Mouse (Mus musculus): ENCODE measurements around the gene Pitpnm3. TPM values are rescaled to one million over a fixed set of nuclear protein-coding genes. Genes with fewer than 3 reads are reported as not detected.

Gene Pitpnm3
- polyA plus RNA-seq, 1 experiment from 2014 or later = 0.68 TPM

- WGBS = 74% methylated on average over 13 of the region's 13 CpGs
- no peaks in the 10 kb centered on the region for H3K36me3 ChIP-seq (ENCODE audit: control insufficient read depth, insufficient read depth)
- no peak overlapping the region for H3K4me3 ChIP-seq (ENCODE audit: low read depth, low read length)
- H3K9ac ChIP-seq (ENCODE audit: low read depth, low read length) = no peak overlapping the region
- no peaks in the 10 kb centered on the region for H3K9me3 ChIP-seq (ENCODE audit: control insufficient read depth)
- TF ChIP-seq CTCF (IDR thresholded peaks at IDR 0.05; ENCODE audit: low read depth) = no peak
- H3K27me3 ChIP-seq (replicated peaks; ENCODE audit: control insufficient read depth, insufficient read depth, low read length) = no peaks in the 10 kb centered on the region
- H3K27ac ChIP-seq (ENCODE audit: low read depth, low read length) = no peak overlapping the region
- no peaks in the 10 kb centered on the region for H3K4me1 ChIP-seq (replicated peaks; ENCODE audit: control insufficient read depth, insufficient read depth, low read length)
- no peak for ATAC-seq
- no peak overlapping the region for H3K4me2 ChIP-seq (replicated peaks; ENCODE audit: low read depth)
Observed at GRCm38 (mm10) chr11:72074230-72074629, 61.3 kb downstream of the Pitpnm3 start.

- Histone ChIP-seq H3K4me3 (ENCODE audit: low read depth, low read length) (no peak overlapping the region), H3K27ac (ENCODE audit: low read depth, low read length) (no peak overlapping the region), H3K9ac (ENCODE audit: low read depth, low read length) (no peak overlapping the region), H3K9me3 (ENCODE audit: control insufficient read depth) (no peaks in the 10 kb centered on the region), H3K4me2 (replicated peaks; ENCODE audit: low read depth) (no peak overlapping the region), H3K27me3 (replicated peaks; ENCODE audit: control insufficient read depth, insufficient read depth, low read length) (no peaks in the 10 kb centered on the region), H3K36me3 (ENCODE audit: control insufficient read depth, insufficient read depth) (no peaks in the 10 kb centered on the region), H3K4me1 (replicated peaks; ENCODE audit: control insufficient read depth, insufficient read depth, low read length) (no peaks in the 10 kb centered on the region)
- no peak for TF ChIP-seq CTCF (IDR thresholded peaks at IDR 0.05; ENCODE audit: low read depth)
- no peak for ATAC-seq
- WGBS = 42% methylated on average over 6 of the region's 6 CpGs
Observed at GRCm38 (mm10) chr11:72072331-72072905, 63.2 kb downstream of the Pitpnm3 start.

- Histone ChIP-seq H3K4me2 (replicated peaks; ENCODE audit: low read depth) (no peak overlapping the region), H3K27ac (ENCODE audit: low read depth, low read length) (no peak overlapping the region), H3K9me3 (ENCODE audit: control insufficient read depth) (no peaks in the 10 kb centered on the region), H3K27me3 (replicated peaks; ENCODE audit: control insufficient read depth, insufficient read depth, low read length) (no peaks in the 10 kb centered on the region), H3K4me1 (replicated peaks; ENCODE audit: control insufficient read depth, insufficient read depth, low read length) (no peaks in the 10 kb centered on the region), H3K9ac (ENCODE audit: low read depth, low read length) (no peak overlapping the region), H3K4me3 (ENCODE audit: low read depth, low read length) (no peak overlapping the region), H3K36me3 (ENCODE audit: control insufficient read depth, insufficient read depth) (no peaks in the 10 kb centered on the region)
- WGBS = 82% methylated on average over 9 of the region's 9 CpGs
- TF ChIP-seq CTCF (IDR thresholded peaks at IDR 0.05; ENCODE audit: low read depth) = no peak
- no peak for ATAC-seq
Observed at GRCm38 (mm10) chr11:72070733-72071132, 64.8 kb downstream of the Pitpnm3 start.

- no peaks in the 10 kb centered on the region for H3K36me3 ChIP-seq (ENCODE audit: control insufficient read depth, insufficient read depth)
- no peaks in the 10 kb centered on the region for H3K4me1 ChIP-seq (replicated peaks; ENCODE audit: control insufficient read depth, insufficient read depth, low read length)
- H3K9me3 ChIP-seq (ENCODE audit: control insufficient read depth) = no peaks in the 10 kb centered on the region
- no peak for TF ChIP-seq CTCF (IDR thresholded peaks at IDR 0.05; ENCODE audit: low read depth)
- 60% methylated on average over 7 of the region's 7 CpGs for WGBS
- no peak overlapping the region for H3K27ac ChIP-seq (ENCODE audit: low read depth, low read length)
- H3K4me2 ChIP-seq (replicated peaks; ENCODE audit: low read depth) = no peak overlapping the region
- no peak overlapping the region for H3K4me3 ChIP-seq (ENCODE audit: low read depth, low read length)
- H3K27me3 ChIP-seq (replicated peaks; ENCODE audit: control insufficient read depth, insufficient read depth, low read length) = no peaks in the 10 kb centered on the region
- no peak overlapping the region for H3K9ac ChIP-seq (ENCODE audit: low read depth, low read length)
- ATAC-seq = no peak
Observed at GRCm38 (mm10) chr11:72068026-72068425, 67.6 kb downstream of the Pitpnm3 start.

- no peak for TF ChIP-seq CTCF (IDR thresholded peaks at IDR 0.05; ENCODE audit: low read depth)
- Histone ChIP-seq H3K4me1 (replicated peaks; ENCODE audit: control insufficient read depth, insufficient read depth, low read length) (no peaks in the 10 kb centered on the region), H3K9me3 (ENCODE audit: control insufficient read depth) (no peaks in the 10 kb centered on the region), H3K27me3 (replicated peaks; ENCODE audit: control insufficient read depth, insufficient read depth, low read length) (no peaks in the 10 kb centered on the region), H3K36me3 (ENCODE audit: control insufficient read depth, insufficient read depth) (no peaks in the 10 kb centered on the region), H3K4me2 (replicated peaks; ENCODE audit: low read depth) (no peak overlapping the region), H3K27ac (ENCODE audit: low read depth, low read length) (no peak overlapping the region), H3K4me3 (ENCODE audit: low read depth, low read length) (no peak overlapping the region), H3K9ac (ENCODE audit: low read depth, low read length) (no peak overlapping the region)
- no peak for ATAC-seq
- 78% methylated on average over 5 of the region's 5 CpGs for WGBS
Observed at GRCm38 (mm10) chr11:72067326-72067725, 68.3 kb downstream of the Pitpnm3 start.

- WGBS = 42% methylated on average over 6 of the region's 6 CpGs
- peak; percentile 73 for TF ChIP-seq CTCF (IDR thresholded peaks at IDR 0.05; ENCODE audit: low read depth)
- Histone ChIP-seq H3K27ac (ENCODE audit: low read depth, low read length) (no peak overlapping the region), H3K4me2 (replicated peaks; ENCODE audit: low read depth) (no peak overlapping the region), H3K9me3 (ENCODE audit: control insufficient read depth) (no peaks in the 10 kb centered on the region), H3K27me3 (replicated peaks; ENCODE audit: control insufficient read depth, insufficient read depth, low read length) (no peaks in the 10 kb centered on the region), H3K4me1 (replicated peaks; ENCODE audit: control insufficient read depth, insufficient read depth, low read length) (no peaks in the 10 kb centered on the region), H3K4me3 (ENCODE audit: low read depth, low read length) (no peak overlapping the region), H3K9ac (ENCODE audit: low read depth, low read length) (no peak overlapping the region), H3K36me3 (ENCODE audit: control insufficient read depth, insufficient read depth) (no peaks in the 10 kb centered on the region)
- ATAC-seq = no peak
Observed at GRCm38 (mm10) chr11:72066330-72066729, 69.2 kb downstream of the Pitpnm3 start.

- Histone ChIP-seq H3K4me1 (replicated peaks; ENCODE audit: control insufficient read depth, insufficient read depth, low read length) (no peaks in the 10 kb centered on the region), H3K36me3 (ENCODE audit: control insufficient read depth, insufficient read depth) (no peaks in the 10 kb centered on the region), H3K4me3 (ENCODE audit: low read depth, low read length) (no peak overlapping the region), H3K4me2 (replicated peaks; ENCODE audit: low read depth) (no peak overlapping the region), H3K9me3 (ENCODE audit: control insufficient read depth) (no peaks in the 10 kb centered on the region), H3K9ac (ENCODE audit: low read depth, low read length) (no peak overlapping the region), H3K27ac (ENCODE audit: low read depth, low read length) (no peak overlapping the region), H3K27me3 (replicated peaks; ENCODE audit: control insufficient read depth, insufficient read depth, low read length) (no peaks in the 10 kb centered on the region)
- WGBS = 83% methylated on average over 8 of the region's 8 CpGs
- ATAC-seq = no peak
- no peak for TF ChIP-seq CTCF (IDR thresholded peaks at IDR 0.05; ENCODE audit: low read depth)
Observed at GRCm38 (mm10) chr11:72065103-72065502, 70.5 kb downstream of the Pitpnm3 start.
